Mouse (Mus musculus): Measurements from ENCODE around the gene Ppp6r2. TPM values are rescaled to one million over a fixed set of nuclear protein-coding genes. Genes with fewer than 3 reads are reported as not detected.

Gene Ppp6r2
- 24.5 and 28.5 TPM in 2 replicates for polyA plus RNA-seq (2015; fragmentation: Nextera tagmentation; extraction: Ambion mirVana)

- WGBS, result 6% methylated on average over 23 of the region's 73 CpGs
- peak; percentile 85 for ATAC-seq (ENCODE audit: borderline replicate concordance, extremely low read depth, low FRiP score, low TSS enrichment)
- H3K27me3 ChIP-seq, result no peaks in the 10 kb centered on the region
- no peaks in the 10 kb centered on the region for H3K9me3 ChIP-seq
- peak within 1 kb of the TSS; percentile 89 for H3K27ac ChIP-seq
- H3K36me3 ChIP-seq, result peaks cover 7% of the 10 kb centered on the region; the same call in 1 of the 2 replicates
- peak within 1 kb of the TSS; percentile 95 for H3K4me3 ChIP-seq
- peaks cover 14% of the 10 kb centered on the region for H3K4me1 ChIP-seq
- H3K4me2 ChIP-seq, result peak within 1 kb of the TSS; percentile 87
- peak within 1 kb of the TSS; percentile 91 for H3K9ac ChIP-seq
Observed at GRCm38 (mm10) chr15:89210915-89211715, at the start of gene Ppp6r2. Gene Ppp6r2 (plus strand): TSS chr15:89211553.

DNA sequence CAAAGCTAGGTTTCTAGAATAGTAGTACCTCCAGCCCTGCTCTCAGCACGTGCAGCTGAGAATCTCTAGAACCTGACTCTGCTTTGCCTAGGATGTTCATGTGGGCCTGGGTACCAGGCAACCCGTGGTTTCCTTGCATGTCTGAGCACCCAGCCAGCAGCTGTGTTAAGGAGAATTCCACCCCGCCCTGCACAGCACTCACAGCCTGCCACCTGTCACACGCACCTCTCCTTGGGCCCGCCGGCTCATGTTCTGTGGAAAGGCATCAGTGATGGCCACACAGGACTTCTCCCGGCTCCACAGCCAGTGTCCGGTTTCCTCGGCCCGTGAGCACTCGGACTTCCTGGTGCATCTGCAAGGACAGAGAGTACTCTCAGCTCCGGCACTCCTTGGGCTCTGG is 45.9 kb upstream of the Ppp6r2 start:
- H3K9me3 ChIP-seq, result no peaks in the 10 kb centered on the region

DNA sequence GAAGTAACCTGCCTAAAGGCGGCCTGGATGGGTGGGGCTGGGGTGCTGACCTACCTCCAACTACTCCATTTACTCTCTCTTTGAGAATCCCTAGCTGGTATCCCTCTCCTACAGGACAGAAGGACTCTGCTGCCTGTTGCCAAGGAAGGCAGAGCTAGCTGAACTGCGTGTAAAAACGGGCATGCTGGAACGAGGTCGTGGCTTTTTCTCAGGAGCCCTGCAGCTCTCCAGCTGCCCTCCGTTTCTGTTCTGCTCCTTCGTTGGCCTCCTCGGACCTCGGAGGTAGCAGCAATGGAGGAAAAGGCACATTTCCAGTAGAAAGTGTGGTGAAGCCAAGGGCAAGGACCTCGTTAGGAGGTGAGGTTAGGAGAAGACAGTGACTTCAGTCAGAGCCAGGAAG is 42.4 kb upstream of the Ppp6r2 start:
- Histone ChIP-seq H3K27ac (peak overlapping the region; percentile 86), H3K9me3 (no peaks in the 10 kb centered on the region), H3K27me3 (no peaks in the 10 kb centered on the region), H3K4me2 (peak overlapping the region; percentile 50), H3K36me3 (peaks cover 46% of the 10 kb centered on the region), H3K4me1 (peaks cover 53% of the 10 kb centered on the region), H3K4me3 (peak overlapping the region; percentile 22), H3K9ac (peak overlapping the region; percentile 25)
- ATAC-seq (ENCODE audit: borderline replicate concordance, extremely low read depth, low FRiP score, low TSS enrichment), result no peak
- 38% methylated on average over 10 of the region's 10 CpGs for WGBS

More for the DNA sequence above, 45.9 kb upstream of the Ppp6r2 start:
- H3K4me3 ChIP-seq, result no peak overlapping the region
- no peaks in the 10 kb centered on the region for H3K27me3 ChIP-seq
- H3K36me3 ChIP-seq, result peaks cover 80% of the 10 kb centered on the region
- H3K4me1 ChIP-seq, result peaks cover 33% of the 10 kb centered on the region
- no peak for ATAC-seq (ENCODE audit: borderline replicate concordance, extremely low read depth, low FRiP score, low TSS enrichment)
- no peak overlapping the region for H3K9ac ChIP-seq
- no peak overlapping the region for H3K4me2 ChIP-seq
- WGBS, result 90% methylated on average over 12 of the region's 12 CpGs
- H3K27ac ChIP-seq, result no peak overlapping the region

GRCm38 (mm10) chr15:89169431-89169830 is 41.9 kb upstream of the Ppp6r2 start:
- peaks cover 41% of the 10 kb centered on the region for H3K36me3 ChIP-seq
- peak; percentile 77 for ATAC-seq (ENCODE audit: borderline replicate concordance, extremely low read depth, low FRiP score, low TSS enrichment)
- H3K27me3 ChIP-seq, result no peaks in the 10 kb centered on the region
- peak overlapping the region; percentile 50 for H3K4me2 ChIP-seq
- H3K27ac ChIP-seq, result peak overlapping the region; percentile 86
- WGBS, result 9% methylated on average over 10 of the region's 10 CpGs
- H3K4me3 ChIP-seq, result peak overlapping the region; percentile 22
- no peaks in the 10 kb centered on the region for H3K9me3 ChIP-seq
- H3K4me1 ChIP-seq, result peaks cover 58% of the 10 kb centered on the region
- peak overlapping the region; percentile 25 for H3K9ac ChIP-seq

DNA sequence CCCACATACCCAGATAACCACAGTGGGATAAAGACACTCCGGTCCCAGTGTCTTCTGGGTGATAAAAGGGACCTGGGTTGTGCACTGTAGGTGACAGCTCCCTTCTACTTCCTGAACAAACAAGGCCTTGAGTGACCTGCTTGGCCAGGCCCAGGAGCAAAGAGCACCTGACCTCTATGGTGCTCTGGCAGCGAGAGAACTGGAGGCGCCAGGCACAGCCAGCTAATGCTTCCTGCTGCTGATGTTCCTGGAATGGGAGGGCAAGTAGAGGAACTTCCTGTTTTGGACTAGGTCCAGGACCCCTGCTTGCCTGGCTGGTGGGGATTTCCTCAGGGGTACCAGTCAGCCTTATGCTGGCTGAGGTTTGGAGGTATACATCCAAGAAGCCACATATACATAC is 41.3 kb upstream of the Ppp6r2 start:
- H3K27me3 ChIP-seq, result no peaks in the 10 kb centered on the region
- H3K27ac ChIP-seq, result peak overlapping the region; percentile 86
- H3K4me2 ChIP-seq, result peak overlapping the region; percentile 12
- H3K4me3 ChIP-seq, result no peak overlapping the region
- H3K36me3 ChIP-seq, result peaks cover 34% of the 10 kb centered on the region
- H3K9ac ChIP-seq, result peak overlapping the region; percentile 15; the same call in 1 of the 2 replicates
- no peaks in the 10 kb centered on the region for H3K9me3 ChIP-seq
- H3K4me1 ChIP-seq, result peaks cover 65% of the 10 kb centered on the region
- 24% methylated on average over 3 of the region's 3 CpGs for WGBS
- no peak for ATAC-seq (ENCODE audit: borderline replicate concordance, extremely low read depth, low FRiP score, low TSS enrichment)

DNA sequence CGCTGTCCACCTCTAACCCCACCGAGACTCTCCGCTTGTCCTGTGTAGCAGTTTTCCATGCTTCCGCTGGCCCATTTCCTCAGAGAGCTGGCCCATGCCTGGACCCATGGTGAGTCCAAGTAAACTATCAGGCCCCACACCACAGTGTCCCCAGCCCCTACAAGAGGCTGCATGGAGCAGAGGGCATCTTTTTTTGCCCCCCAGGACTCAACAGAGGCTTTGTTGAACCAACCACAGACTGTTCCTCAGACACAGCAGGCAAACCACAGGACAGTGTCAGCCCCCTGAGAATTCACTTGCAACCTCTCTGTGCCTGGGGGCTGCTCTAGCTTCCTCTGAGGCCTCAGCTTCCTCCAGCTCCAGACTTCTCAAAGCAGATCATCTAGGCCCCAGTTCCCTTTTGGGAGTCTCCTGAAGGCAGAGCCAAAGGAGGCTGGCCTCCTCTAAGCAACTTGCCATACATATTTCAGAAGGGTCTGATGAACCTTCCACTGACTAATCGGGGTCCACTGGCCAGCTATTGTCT is 39.8 kb upstream of the Ppp6r2 start:
- H3K9me3 ChIP-seq, result no peaks in the 10 kb centered on the region
- 80% methylated on average over 5 of the region's 5 CpGs for WGBS
- H3K4me1 ChIP-seq, result peaks cover 80% of the 10 kb centered on the region
- H3K4me3 ChIP-seq, result no peak overlapping the region
- H3K36me3 ChIP-seq, result peaks cover 19% of the 10 kb centered on the region
- H3K27me3 ChIP-seq, result no peaks in the 10 kb centered on the region
- no peak overlapping the region for H3K9ac ChIP-seq
- H3K4me2 ChIP-seq, result no peak overlapping the region
- ATAC-seq (ENCODE audit: borderline replicate concordance, extremely low read depth, low FRiP score, low TSS enrichment), result no peak
- no peak overlapping the region for H3K27ac ChIP-seq

GRCm38 (mm10) chr15:89172276-89172935 is 38.9 kb upstream of the Ppp6r2 start:
- peak overlapping the region; percentile 65 for H3K9ac ChIP-seq
- H3K4me1 ChIP-seq, result peaks cover 88% of the 10 kb centered on the region
- H3K36me3 ChIP-seq, result peaks cover 11% of the 10 kb centered on the region
- peak overlapping the region; percentile 53 for H3K4me3 ChIP-seq
- ATAC-seq (ENCODE audit: borderline replicate concordance, extremely low read depth, low FRiP score, low TSS enrichment), result no peak
- peak overlapping the region; percentile 99 for H3K4me2 ChIP-seq
- no peaks in the 10 kb centered on the region for H3K27me3 ChIP-seq
- 57% methylated on average over 17 of the region's 17 CpGs for WGBS
- H3K27ac ChIP-seq, result peak overlapping the region; percentile 46
- H3K9me3 ChIP-seq, result no peaks in the 10 kb centered on the region

DNA sequence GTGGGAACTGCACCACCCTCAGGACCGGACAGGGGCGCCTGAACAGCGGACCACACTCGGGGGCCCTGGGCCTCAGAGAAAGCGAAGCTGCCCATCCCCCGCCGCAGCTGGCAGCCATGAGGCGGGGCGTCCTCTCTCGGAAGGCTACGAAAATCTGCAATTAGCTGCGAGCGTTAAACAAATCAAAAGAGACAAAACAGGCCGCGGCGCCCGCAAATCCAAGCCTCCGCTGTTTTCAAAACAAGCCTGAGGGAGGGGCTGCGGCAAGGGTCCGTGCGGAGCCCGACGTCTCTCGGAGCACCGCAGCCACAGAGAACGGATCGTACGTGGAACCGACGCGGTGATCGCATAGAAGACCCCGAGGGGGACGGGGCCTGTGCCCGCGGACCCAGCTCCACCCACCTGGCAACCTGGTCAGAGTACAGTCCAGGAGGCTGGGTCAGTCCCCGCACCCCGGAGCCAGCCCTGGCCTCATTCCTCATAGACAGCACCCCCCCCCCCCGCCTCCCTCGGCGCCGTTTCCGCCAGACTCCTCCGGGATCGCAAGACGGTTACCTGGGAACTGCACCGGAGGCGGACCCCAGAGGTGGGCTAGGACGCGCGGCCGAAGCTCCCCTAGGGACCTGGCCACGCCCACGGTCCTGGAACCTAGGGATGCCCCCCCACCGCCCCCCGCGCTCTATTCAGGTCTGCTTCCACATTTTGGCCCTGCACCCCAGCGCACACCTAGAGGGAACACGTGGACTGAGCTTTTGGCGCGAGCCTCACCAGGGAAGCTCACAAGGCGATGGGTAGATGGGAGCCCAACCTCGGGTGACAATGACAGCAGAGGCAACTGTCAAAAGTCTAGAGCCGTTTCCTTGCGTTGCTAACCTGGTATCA is 38.1 kb upstream of the Ppp6r2 start:
- Histone ChIP-seq H3K9ac (peak overlapping the region; percentile 65), H3K27me3 (no peaks in the 10 kb centered on the region), H3K4me2 (peak overlapping the region; percentile 99), H3K4me1 (peaks cover 97% of the 10 kb centered on the region), H3K27ac (peak overlapping the region; percentile 46), H3K9me3 (no peaks in the 10 kb centered on the region), H3K4me3 (peak overlapping the region; percentile 53), H3K36me3 (peaks cover 2% of the 10 kb centered on the region)
- WGBS, result under 1% methylated on average over 64 of the region's 65 CpGs
- 0 out of 2 replicates have a peak, but pooled peaks have one; percentile 3 for ATAC-seq (ENCODE audit: borderline replicate concordance, extremely low read depth, low FRiP score, low TSS enrichment)

GRCm38 (mm10) chr15:89173906-89174214 is 37.5 kb upstream of the Ppp6r2 start:
- ATAC-seq (ENCODE audit: borderline replicate concordance, extremely low read depth, low FRiP score, low TSS enrichment), result peak; percentile 29; the same call in 1 of the 2 replicates
- 1% methylated on average over 15 of the region's 15 CpGs for WGBS
- Histone ChIP-seq H3K27me3 (no peaks in the 10 kb centered on the region), H3K4me2 (peak overlapping the region; percentile 99), H3K9ac (peak overlapping the region; percentile 65), H3K36me3 (no peaks in the 10 kb centered on the region), H3K27ac (0 out of 2 replicates have a peak overlapping the region, but pooled peaks have one; percentile 9), H3K4me3 (peak overlapping the region; percentile 53), H3K9me3 (no peaks in the 10 kb centered on the region), H3K4me1 (peaks cover 100% of the 10 kb centered on the region)

DNA sequence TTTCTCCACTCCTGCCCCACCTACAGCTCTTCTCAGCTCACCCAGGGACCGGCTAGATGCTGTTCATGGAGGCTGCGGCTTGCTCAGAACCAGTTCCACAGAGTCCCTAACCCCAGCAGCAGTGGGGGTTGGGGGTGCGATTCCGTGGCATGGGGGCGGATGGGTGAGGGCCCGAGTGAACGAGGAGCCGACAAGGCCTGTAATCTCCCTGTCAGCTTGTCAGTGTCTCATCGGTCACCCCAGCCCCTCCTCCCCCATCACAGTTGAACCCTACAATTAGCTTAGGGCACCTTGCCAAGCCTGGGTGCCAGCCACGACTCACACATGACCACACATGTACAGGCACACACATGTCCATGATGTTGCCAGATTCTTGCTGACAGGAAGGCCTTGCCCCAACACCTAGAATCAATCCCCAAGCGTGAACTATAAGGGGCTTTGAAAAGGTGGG is 36.4 kb upstream of the Ppp6r2 start:
- no peak overlapping the region for H3K9ac ChIP-seq

More for the DNA sequence above, 36.4 kb upstream of the Ppp6r2 start:
- no peaks in the 10 kb centered on the region for H3K27me3 ChIP-seq
- H3K4me2 ChIP-seq, result 0 out of 2 replicates have a peak overlapping the region, but pooled peaks have one; percentile 99
- H3K4me1 ChIP-seq, result peaks cover 95% of the 10 kb centered on the region
- no peaks in the 10 kb centered on the region for H3K9me3 ChIP-seq
- H3K4me3 ChIP-seq, result no peak overlapping the region
- no peaks in the 10 kb centered on the region for H3K36me3 ChIP-seq
- WGBS, result 42% methylated on average over 11 of the region's 11 CpGs
- ATAC-seq (ENCODE audit: borderline replicate concordance, extremely low read depth, low FRiP score, low TSS enrichment), result no peak
- peak overlapping the region; percentile 69; the same call in 1 of the 2 replicates for H3K27ac ChIP-seq
